Mouse (Mus musculus) bone marrow macrophage, adult 2 months (primary cell): ENCODE data around the gene Sbk3.

Source experiments
- CTCF ChIP-seq: IDR thresholded peaks from 2 replicates; pipeline ENCODE4 v1.5.1; 2012; ENCODE audit warnings: low read depth, mild to moderate bottlenecking, low read length, moderate library complexity
- POLR2A ChIP-seq: IDR thresholded peaks from 2 replicates; pipeline ENCODE4 v1.6.1; 2012; ENCODE audit warnings: mild to moderate bottlenecking, low read depth, low read length, borderline replicate concordance

- TF ChIP-seq POLR2A (no peak), CTCF (no peak)
Measured at GRCm38 (mm10) chr7:5012681-5013513, 41.9 kb upstream of the Sbk3 start.
